ENCODE assay signal across 9 mouse cellular contexts in genomic region chr3:52140162-52140561, GRCm38 (mm10). TPM values are rescaled to one million over a fixed set of nuclear protein-coding genes. Genes with fewer than 3 reads are reported as not detected.
DNase-seq lines count a peak whose midpoint lies in the region; ATAC-seq and TF ChIP-seq lines count a peak whose summit lies in the region.
"Had no signal": no experiment of that assay in that cellular context is flagged by ENCODE, and none has a peak within 500 bp of the region (broad histone marks: within the 10 kb centered on the region; RNA-seq: fewer than 3 reads in every experiment).

No protein-coding gene starts in this region.

- 0 out of 2 replicates have a peak, but pooled peaks have one; percentile 48 for ATAC-seq in midbrain, embryonic 16.5 days
- ATAC-seq in midbrain, embryonic 13.5 days = no peak
- ATAC-seq in heart, postnatal 0 days (ENCODE audit: insufficient read depth, low read depth) = peak; percentile 76; the same call in 1 of the 2 replicates
- ATAC-seq in limb, embryonic 15.5 days (ENCODE audit: insufficient number of reproducible peaks, low FRiP score, low TSS enrichment, low read depth) = no peak
- peak; percentile 83 for ATAC-seq in stomach, embryonic 15.5 days (ENCODE audit: insufficient read depth, low FRiP score, low read depth)
- no peak for ATAC-seq in hindbrain, embryonic 12.5 days (ENCODE audit: low FRiP score)

- H3K36me3 ChIP-seq in midbrain, embryonic 16.5 days (ENCODE audit: control insufficient read depth, insufficient read depth, low read length) = no peaks in the 10 kb centered on the region
- H3K36me3 ChIP-seq in midbrain, embryonic 13.5 days = no peaks in the 10 kb centered on the region
- H3K36me3 ChIP-seq in heart, postnatal 0 days (replicated peaks; ENCODE audit: control insufficient read depth, insufficient read depth, low read length) = no peaks in the 10 kb centered on the region
- no peaks in the 10 kb centered on the region for H3K36me3 ChIP-seq in limb, embryonic 15.5 days
- no peaks in the 10 kb centered on the region for H3K36me3 ChIP-seq in stomach, embryonic 15.5 days
- no peaks in the 10 kb centered on the region for H3K36me3 ChIP-seq in hindbrain, embryonic 12.5 days
- H3K36me3 ChIP-seq: limb, embryonic 13.5 days had no signal

- H3K27ac ChIP-seq in midbrain, embryonic 16.5 days (ENCODE audit: low read length) = no peak overlapping the region
- H3K27ac ChIP-seq in midbrain, embryonic 13.5 days = no peak overlapping the region
- H3K27ac ChIP-seq in heart, postnatal 0 days (ENCODE audit: low read depth) = no peak overlapping the region
- H3K27ac ChIP-seq in limb, embryonic 15.5 days = 0 out of 2 replicates have a peak overlapping the region, but pooled peaks have one; percentile 1
- H3K27ac ChIP-seq in stomach, embryonic 15.5 days = no peak overlapping the region
- H3K27ac ChIP-seq in hindbrain, embryonic 12.5 days = no peak overlapping the region
- H3K27ac ChIP-seq: limb, embryonic 13.5 days had no signal

- no peak for TF ChIP-seq CTCF in heart, postnatal 0 days (IDR thresholded peaks at IDR 0.05; ENCODE audit: low read depth)

- no peak for TF ChIP-seq EP300 in heart, postnatal 0 days (IDR thresholded peaks at IDR 0.05; ENCODE audit: low read depth)

- no peaks in the 10 kb centered on the region for H3K9me3 ChIP-seq in midbrain, embryonic 16.5 days (replicated peaks; ENCODE audit: control insufficient read depth, low read length, poor library complexity, severe bottlenecking)
- no peaks in the 10 kb centered on the region for H3K9me3 ChIP-seq in midbrain, embryonic 13.5 days
- H3K9me3 ChIP-seq in heart, postnatal 0 days (replicated peaks; ENCODE audit: control insufficient read depth, low read length) = no peaks in the 10 kb centered on the region
- H3K9me3 ChIP-seq in limb, embryonic 15.5 days = no peaks in the 10 kb centered on the region
- H3K9me3 ChIP-seq in stomach, embryonic 15.5 days = no peaks in the 10 kb centered on the region
- no peaks in the 10 kb centered on the region for H3K9me3 ChIP-seq in hindbrain, embryonic 12.5 days (replicated peaks)
- H3K9me3 ChIP-seq: limb, embryonic 13.5 days had no signal

- peak; percentile 33 for DNase-seq in cerebellum, adult 11 months
- peak; percentile 77 for DNase-seq in heart, postnatal 0 days (ENCODE audit: low spot score)
- no peak for DNase-seq in spleen, postnatal 10 days (ENCODE audit: low spot score in 2 of 2)

- 66% methylated on average over 16 of the region's 16 CpGs for WGBS in midbrain, embryonic 16.5 days
- WGBS in midbrain, embryonic 13.5 days = 79% methylated on average over 16 of the region's 16 CpGs
- WGBS in heart, postnatal 0 days = 22% methylated on average over 16 of the region's 16 CpGs
- WGBS in limb, embryonic 15.5 days = 56% methylated on average over 16 of the region's 16 CpGs
- 48% methylated on average over 16 of the region's 16 CpGs for WGBS in stomach, embryonic 15.5 days
- 87% methylated on average over 16 of the region's 16 CpGs for WGBS in hindbrain, embryonic 12.5 days

- H3K4me1 ChIP-seq in midbrain, embryonic 16.5 days (ENCODE audit: control insufficient read depth, insufficient read depth, low read length) = no peaks in the 10 kb centered on the region; the same call in 1 of the 2 replicates
- no peaks in the 10 kb centered on the region for H3K4me1 ChIP-seq in midbrain, embryonic 13.5 days (replicated peaks)
- peaks cover 4% of the 10 kb centered on the region; the same call in 1 of the 2 replicates for H3K4me1 ChIP-seq in heart, postnatal 0 days (ENCODE audit: control insufficient read depth, insufficient read depth)
- H3K4me1 ChIP-seq in limb, embryonic 15.5 days = no peaks in the 10 kb centered on the region
- no peaks in the 10 kb centered on the region for H3K4me1 ChIP-seq in stomach, embryonic 15.5 days
- H3K4me1 ChIP-seq in hindbrain, embryonic 12.5 days = no peaks in the 10 kb centered on the region
- H3K4me1 ChIP-seq: limb, embryonic 13.5 days had no signal

- no peak overlapping the region for H3K4me3 ChIP-seq in midbrain, embryonic 16.5 days (ENCODE audit: low read depth, low read length)
- no peak overlapping the region for H3K4me3 ChIP-seq in midbrain, embryonic 13.5 days (replicated peaks)
- H3K4me3 ChIP-seq in heart, postnatal 0 days (ENCODE audit: low read depth, low read length) = no peak overlapping the region
- H3K4me3 ChIP-seq in limb, embryonic 15.5 days = no peak overlapping the region
- no peak overlapping the region for H3K4me3 ChIP-seq in stomach, embryonic 15.5 days (replicated peaks)
- no peak overlapping the region for H3K4me3 ChIP-seq in hindbrain, embryonic 12.5 days
- H3K4me3 ChIP-seq: limb, embryonic 13.5 days had no signal

- no peak overlapping the region for H3K9ac ChIP-seq in midbrain, embryonic 16.5 days (ENCODE audit: low read depth, low read length)
- no peak overlapping the region for H3K9ac ChIP-seq in midbrain, embryonic 13.5 days (replicated peaks)
- no peak overlapping the region for H3K9ac ChIP-seq in heart, postnatal 0 days (replicated peaks; ENCODE audit: low read depth, low read length)
- H3K9ac ChIP-seq in limb, embryonic 15.5 days = no peak overlapping the region
- no peak overlapping the region for H3K9ac ChIP-seq in stomach, embryonic 15.5 days
- no peak overlapping the region for H3K9ac ChIP-seq in hindbrain, embryonic 12.5 days
- H3K9ac ChIP-seq: limb, embryonic 13.5 days had no signal

- no peaks in the 10 kb centered on the region for H3K27me3 ChIP-seq in midbrain, embryonic 16.5 days (ENCODE audit: control insufficient read depth, insufficient read depth, low read depth, low read length)
- H3K27me3 ChIP-seq in midbrain, embryonic 13.5 days = no peaks in the 10 kb centered on the region
- H3K27me3 ChIP-seq in heart, postnatal 0 days (ENCODE audit: control insufficient read depth, insufficient read depth, low read length) = no peaks in the 10 kb centered on the region
- no peaks in the 10 kb centered on the region for H3K27me3 ChIP-seq in limb, embryonic 15.5 days
- H3K27me3 ChIP-seq in stomach, embryonic 15.5 days (replicated peaks) = no peaks in the 10 kb centered on the region
- no peaks in the 10 kb centered on the region for H3K27me3 ChIP-seq in hindbrain, embryonic 12.5 days
- H3K27me3 ChIP-seq: limb, embryonic 13.5 days had no signal

- H3K4me2 ChIP-seq in midbrain, embryonic 16.5 days (ENCODE audit: low read length) = no peak overlapping the region
- no peak overlapping the region for H3K4me2 ChIP-seq in midbrain, embryonic 13.5 days (replicated peaks)
- H3K4me2 ChIP-seq in heart, postnatal 0 days (ENCODE audit: low read depth, low read length) = no peak overlapping the region
- no peak overlapping the region for H3K4me2 ChIP-seq in limb, embryonic 15.5 days
- H3K4me2 ChIP-seq in stomach, embryonic 15.5 days = no peak overlapping the region
- H3K4me2 ChIP-seq in hindbrain, embryonic 12.5 days (replicated peaks) = no peak overlapping the region
- H3K4me2 ChIP-seq: limb, embryonic 13.5 days had no signal

RNA-seq across cellular contexts. Expression of gene Maml3, which starts 35.3 kb away (rescaled TPM):
- polyA plus RNA-seq in midbrain, embryonic 16.5 days (2015; fragmentation: Nextera tagmentation; extraction: Ambion mirVana) = 5.7 and 6.9 TPM in 2 replicates
- polyA plus RNA-seq in midbrain, embryonic 13.5 days (2015; fragmentation: Nextera tagmentation; extraction: Ambion mirVana) = 8.3 and 8.6 TPM in 2 replicates
- total RNA-seq in heart, postnatal 0 days (2014; rRNA removed; ENCODE audit: low replicate concordance) = 5.8 and 6.2 TPM in 2 replicates
- polyA plus RNA-seq in heart, postnatal 0 days (2015; fragmentation: Nextera tagmentation; extraction: Ambion mirVana) = 1.5 and 1.6 TPM in 2 replicates
- polyA plus RNA-seq in limb, embryonic 15.5 days (2015; fragmentation: Nextera tagmentation; extraction: Ambion mirVana) = 4.4 and 5.1 TPM in 2 replicates
- 5.2 and 5.5 TPM in 2 replicates for polyA plus RNA-seq in stomach, embryonic 15.5 days (2015; fragmentation: Nextera tagmentation; extraction: Ambion mirVana)
- 8.3 and 8.9 TPM in 2 replicates for polyA plus RNA-seq in hindbrain, embryonic 12.5 days (2016; fragmentation: Nextera tagmentation; extraction: Ambion mirVana)

Comparison
In these comparisons a context has a peak if more than half of its experiments do, and no peak if none do; other contexts are left out.
1. ATAC-seq: peak in midbrain, embryonic 16.5 days (single experiment), heart, postnatal 0 days (single experiment) and stomach, embryonic 15.5 days (single experiment); none in midbrain, embryonic 13.5 days (single experiment), limb, embryonic 15.5 days (single experiment) and hindbrain, embryonic 12.5 days (single experiment).
2. DNase-seq: peak in cerebellum, adult 11 months (single experiment) and heart, postnatal 0 days (single experiment); none in spleen, postnatal 10 days (0 of 2).